Mouse (Mus musculus) left cerebral cortex, adult 9 months (tissue): ENCODE results near the gene Tcl1b4.
"Not testable (repeated sequence)": the region's sequence is repeated elsewhere in the genome, so short reads cannot be mapped to it uniquely, and the experiment has no call there.

Experiments used
- DNase-seq, 2 experiments: peaks; one replicate each; pipeline ENCODE4 v3.0.0; 2022; ENCODE audit warnings: low spot score in 2 of 2

Gene Tcl1b4

GRCm38 (mm10) chr12:105201657-105202056, at the start of gene Tcl1b4:
Gene Tcl1b4, plus strand, starts transcription at chr12:105201957.
- DNase-seq, result not testable (repeated sequence)

DNA sequence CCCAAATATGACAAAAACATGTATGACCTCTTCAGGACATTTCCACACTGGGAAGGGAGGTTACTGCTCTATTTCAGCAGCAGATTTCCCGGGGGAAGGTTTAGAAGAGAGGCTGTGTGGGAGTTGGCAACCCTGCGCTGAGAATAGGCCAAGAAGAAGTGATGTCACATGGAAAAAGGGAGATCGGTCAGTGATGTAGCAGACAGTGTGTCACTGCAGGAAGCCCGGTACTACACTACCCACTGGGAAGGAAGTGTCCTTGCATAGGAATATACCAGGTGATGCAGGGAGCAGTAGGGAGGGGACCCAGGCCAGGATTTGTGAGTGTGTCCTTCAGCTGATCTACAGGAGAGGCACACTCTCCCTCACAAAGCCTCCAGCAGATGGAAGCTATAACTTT, 46.5 kb upstream of the Tcl1b4 start:
- peak in 1 of 2 experiments; percentile 2 for DNase-seq

DNA sequence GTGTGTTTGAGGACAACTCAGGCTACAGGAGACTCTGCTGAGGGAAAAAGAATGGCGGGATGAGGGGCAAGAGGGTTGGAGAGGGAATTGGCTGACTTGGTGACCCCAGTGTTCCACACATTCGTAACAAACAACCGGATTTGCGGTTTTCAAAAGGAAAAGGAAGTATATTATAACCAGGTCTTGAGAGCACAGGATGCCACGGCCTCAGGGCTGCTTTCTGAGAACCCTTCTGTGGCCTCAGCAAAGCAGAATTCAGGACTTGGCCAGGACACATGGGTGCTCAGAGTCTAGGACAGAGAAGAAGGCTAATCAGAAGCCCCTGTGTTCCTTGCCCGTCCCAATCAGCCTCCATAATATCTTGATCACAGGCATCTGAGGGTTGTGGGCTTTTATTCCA, 42.9 kb upstream of the Tcl1b4 start:
- no peak for DNase-seq

DNA sequence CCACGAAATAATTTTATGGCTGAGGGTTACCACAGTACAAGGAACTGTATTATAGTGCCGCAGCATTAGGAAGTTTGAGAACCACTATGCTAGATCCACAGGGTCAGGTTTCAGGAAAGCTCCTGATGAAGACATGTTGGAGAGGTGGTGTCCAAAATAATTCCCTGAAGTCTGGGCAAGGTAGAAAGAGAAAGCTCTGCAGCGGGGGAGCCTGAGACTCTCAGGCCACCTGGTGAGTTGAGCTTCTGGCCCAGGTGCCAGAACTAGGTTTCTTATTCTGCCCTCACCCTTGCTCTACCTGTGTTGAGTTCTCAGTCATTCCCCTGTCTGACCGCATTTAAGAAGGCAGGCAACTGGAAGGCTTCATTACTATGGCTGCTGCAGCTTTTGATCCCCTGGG, 42.4 kb upstream of the Tcl1b4 start, which contains the start of gene Tcl1b1:
Gene Tcl1b1, plus strand, starts transcription at position 301 of the 400 bp plus-strand sequence.
- no peak for DNase-seq

DNA sequence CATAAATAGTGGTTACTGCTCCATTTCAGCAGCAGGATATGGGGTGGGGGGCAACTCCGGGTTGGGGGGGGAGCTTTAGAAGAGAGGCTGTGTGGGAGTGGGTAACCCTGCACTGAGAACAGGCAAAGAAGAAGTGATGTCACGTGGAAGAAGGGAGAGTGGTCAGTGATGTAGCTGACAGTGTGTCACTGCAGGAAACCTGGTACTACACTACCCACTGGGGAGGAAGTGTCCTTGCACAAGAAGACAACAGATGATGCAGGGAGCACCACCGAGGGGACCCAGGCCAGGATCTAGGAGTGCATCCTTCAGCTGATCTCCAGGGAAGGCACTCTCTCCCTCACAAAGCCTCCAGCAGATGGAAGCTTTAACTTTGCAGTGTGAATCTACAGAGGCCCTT, 35.0 kb upstream of the Tcl1b4 start:
- DNase-seq, result no peak

- no peak for DNase-seq
Measured at GRCm38 (mm10) chr12:105173366-105173765, 28.4 kb upstream of the Tcl1b4 start.

DNA sequence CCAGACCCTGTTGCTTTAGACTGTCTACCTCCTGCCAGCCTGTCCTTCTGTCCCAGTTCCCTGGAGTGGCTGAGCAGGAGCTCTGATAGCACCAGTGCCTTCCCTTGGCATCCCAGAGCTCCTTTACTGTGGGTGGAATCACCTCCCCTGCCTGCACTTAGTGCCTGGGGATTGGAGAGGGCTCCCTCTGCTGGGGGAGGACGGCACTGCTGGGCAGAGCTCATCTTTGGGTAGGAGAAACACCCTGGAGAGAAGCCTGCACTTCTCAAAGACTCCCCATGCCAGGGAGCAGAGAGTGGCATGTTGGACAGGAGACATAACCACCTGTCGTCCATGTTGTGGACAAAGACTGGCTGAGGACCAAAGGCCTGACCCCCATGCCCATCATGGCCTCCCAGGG, 27.4 kb upstream of the Tcl1b4 start:
- DNase-seq, result peak in 1 of 2 experiments; percentile 46

DNA sequence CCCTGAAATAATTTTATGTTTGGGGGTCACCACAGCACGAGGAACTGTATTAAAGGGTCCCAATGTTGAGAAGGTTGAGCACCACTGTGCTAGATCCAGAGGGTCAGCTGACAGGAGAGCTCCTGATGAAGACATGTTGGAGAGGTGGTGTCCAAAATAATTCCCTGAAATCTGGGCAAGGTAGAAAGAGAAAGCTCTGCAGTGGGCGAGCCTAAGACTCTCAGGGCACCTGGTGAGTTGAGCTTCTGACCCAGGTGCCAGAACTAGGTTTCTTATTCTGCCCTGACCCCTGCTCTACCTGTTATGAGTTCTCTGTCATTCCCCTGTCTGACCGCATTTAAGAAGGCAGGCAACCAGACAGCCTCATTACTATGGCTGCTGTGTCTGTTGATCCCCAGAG, 25.7 kb upstream of the Tcl1b4 start, which contains the start of gene Tcl1b5:
Gene Tcl1b5, plus strand, starts transcription at position 301 of the 400 bp plus-strand sequence.
- DNase-seq, result not testable (repeated sequence)

- DNase-seq, result not testable (repeated sequence)
Measured at GRCm38 (mm10) chr12:105181040-105181644, 20.6 kb upstream of the Tcl1b4 start.

DNA sequence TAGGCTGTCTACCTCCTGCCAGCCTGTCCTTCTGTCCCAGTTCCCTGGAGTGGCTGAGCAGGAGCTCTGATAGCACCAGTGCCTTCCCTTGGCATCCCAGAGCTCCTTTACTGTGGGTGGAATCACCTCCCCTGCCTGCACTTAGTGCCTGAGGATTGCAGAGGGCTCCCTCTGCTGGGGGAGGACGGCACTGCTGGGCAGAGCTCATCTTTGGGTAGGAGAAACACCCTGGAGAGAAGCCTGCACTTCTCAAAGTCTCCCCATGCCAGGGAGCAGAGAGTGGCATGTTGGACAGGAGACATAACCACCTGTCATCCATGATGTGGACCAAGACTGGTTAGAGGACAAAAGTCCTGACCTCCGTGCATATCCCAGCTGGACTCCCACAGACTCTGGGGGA, 12.8 kb upstream of the Tcl1b4 start:
- not testable (repeated sequence) for DNase-seq

DNA sequence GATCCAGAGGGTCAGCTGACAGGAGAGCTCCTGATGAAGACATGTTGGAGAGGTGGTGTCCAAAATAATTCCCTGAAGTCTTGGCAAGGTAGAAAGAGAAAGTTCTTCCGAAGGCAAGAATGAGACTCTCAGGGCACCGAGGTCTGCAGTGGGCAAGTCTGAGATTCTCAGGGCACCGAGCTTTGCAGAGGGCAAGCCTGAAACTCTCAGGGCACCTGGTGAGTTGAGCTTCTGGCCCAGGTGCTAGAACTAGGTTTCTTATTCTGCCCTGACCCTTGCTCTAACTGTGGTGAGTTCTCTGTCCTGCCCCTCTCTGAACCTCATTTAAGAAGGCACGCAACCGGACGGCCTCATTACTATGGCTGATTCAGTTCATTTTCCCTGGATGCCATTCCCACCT, 11.0 kb upstream of the Tcl1b4 start, which contains the start of gene Tcl1b3:
Gene Tcl1b3, plus strand, starts transcription at position 301 of the 400 bp plus-strand sequence.
- not testable (repeated sequence) for DNase-seq

- not testable (repeated sequence) for DNase-seq
Measured at GRCm38 (mm10) chr12:105199684-105200497, 1.9 kb upstream of the Tcl1b4 start.

DNA sequence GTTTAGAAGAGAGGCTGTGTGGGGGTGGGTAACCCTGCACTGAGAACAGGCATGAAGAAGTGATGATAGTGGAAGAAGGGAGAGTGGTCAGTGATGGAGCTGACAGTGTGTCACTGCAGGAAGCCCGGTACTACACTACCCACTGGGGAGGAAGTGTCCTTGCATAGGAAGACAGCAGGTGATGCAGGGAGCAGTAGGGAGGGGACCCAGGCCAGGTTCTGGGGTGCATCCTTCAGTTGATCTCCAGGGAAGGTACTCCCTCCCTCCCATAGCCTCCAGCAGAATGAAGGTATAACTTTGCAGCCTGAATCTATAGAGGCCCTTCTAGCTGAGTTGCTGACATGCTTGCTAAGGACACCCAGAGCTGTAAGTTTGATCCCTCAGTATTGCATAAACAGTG, 5.3 kb downstream of the Tcl1b4 start:
- no peak for DNase-seq

DNA sequence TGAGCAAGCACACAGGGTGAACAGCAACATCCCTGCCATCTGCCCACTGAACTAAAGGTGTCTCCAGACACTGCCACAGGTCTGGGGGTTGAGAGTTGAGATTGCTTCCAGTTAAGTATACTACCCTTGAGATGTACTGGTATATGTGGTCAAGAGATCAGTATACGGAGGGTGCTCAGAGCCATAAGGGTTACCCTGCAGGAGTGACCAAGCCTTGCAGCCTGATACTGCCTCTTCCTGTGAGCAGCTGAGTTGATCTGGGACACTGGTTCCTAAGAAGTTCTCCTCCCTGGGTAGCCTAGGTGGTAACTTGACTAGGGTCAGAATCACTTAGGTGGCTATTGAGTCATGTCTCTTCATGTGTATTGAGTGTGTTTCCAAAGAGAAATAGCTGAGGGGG, 6.7 kb downstream of the Tcl1b4 start:
- DNase-seq, result no peak

DNA sequence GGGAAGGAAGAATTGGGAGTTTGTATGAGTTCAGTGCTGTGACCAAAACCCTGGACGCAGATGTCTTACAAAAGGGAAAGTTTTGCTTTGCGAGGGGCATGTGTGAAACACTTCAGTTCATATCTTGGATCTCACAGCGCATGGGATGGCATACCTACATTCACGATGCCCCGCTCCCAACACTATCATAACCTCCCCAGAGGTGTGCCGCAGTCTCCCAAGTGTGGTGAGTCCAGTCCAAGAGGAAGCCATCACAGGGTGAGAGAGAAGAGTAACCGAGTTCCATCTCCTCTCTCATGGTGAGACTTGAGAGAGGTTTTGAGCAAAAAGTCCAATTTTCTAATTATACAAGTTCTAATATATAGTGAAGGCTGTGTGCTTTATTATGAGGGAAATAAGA, 7.5 kb downstream of the Tcl1b4 start:
- no peak for DNase-seq

DNA sequence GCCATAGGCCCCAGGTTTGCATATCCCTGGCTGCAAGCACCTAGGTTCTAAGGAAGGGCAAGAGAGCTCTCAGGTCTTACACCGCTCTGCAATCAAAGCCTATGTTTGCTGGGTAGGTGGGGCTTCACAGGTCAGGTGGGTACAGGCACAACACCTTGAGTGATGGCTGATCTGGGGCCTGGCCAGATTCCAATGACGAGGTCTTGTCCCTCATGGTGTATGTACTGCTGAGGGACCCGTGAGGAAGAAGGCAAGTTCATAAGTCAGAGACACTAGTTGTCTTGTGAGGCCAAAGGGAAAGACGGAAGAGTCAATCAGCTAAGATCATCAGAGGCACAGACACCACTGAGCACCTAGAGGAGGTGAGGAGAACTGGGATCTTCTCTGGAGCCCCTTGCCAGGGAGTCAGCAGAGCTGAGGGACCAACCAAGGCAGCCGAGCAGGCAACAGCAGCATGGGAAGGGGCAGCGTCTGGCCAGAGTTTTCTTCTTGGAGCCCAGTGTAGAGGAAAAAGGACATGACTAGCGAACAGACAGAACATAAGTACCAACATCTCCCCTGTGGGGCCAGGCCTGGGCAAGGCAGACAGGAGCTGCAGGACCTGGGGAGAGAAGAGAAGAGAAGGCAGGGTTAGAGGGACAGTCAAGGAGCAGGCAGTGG, 15.5 kb downstream of the Tcl1b4 start:
- no peak for DNase-seq

GRCm38 (mm10) chr12:105222601-105223319, 21.0 kb downstream of the Tcl1b4 start, which contains the start of gene Tcl1:
Gene Tcl1, minus strand, starts transcription at chr12:105222793.
- DNase-seq, result no peak

GRCm38 (mm10) chr12:105224621-105225320, 23.0 kb downstream of the Tcl1b4 start:
- DNase-seq, result no peak

GRCm38 (mm10) chr12:105234362-105234761, 32.6 kb downstream of the Tcl1b4 start:
- DNase-seq, result no peak

GRCm38 (mm10) chr12:105235091-105235490, 33.3 kb downstream of the Tcl1b4 start:
- DNase-seq, result no peak

DNA sequence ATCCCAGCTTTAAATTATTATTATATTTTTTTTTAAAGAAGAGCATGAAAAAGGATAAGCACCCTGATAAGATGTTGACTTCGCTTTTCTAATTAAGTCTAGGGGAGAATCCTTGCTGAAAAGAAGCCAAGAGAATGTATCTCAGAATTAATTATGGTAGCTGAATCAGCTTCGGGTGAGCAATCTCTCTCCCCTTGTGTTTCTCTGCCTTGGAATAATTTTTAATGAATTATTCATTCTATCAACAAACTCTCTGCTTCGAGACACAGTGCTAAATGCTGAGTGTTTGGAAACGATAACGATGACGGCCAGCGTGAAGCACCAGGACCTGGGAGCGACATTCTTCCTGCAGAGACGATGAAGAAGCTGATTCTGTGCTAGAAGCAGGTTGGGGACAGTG, 37.3 kb downstream of the Tcl1b4 start:
- no peak for DNase-seq
